Mouse (Mus musculus): ENCODE measurements at regions not wholly inside any gene's neighbourhood (a gene's known extent, or its start where the extent isn't known, plus 50 kb on each side); places are given as distances from the start of the nearest gene placed in this dataset.
A peak's percentile ranks its signal among the peaks of the same experiment; 100 is the strongest.
"Not testable (repeated sequence)": the region's sequence is repeated elsewhere in the genome, so short reads cannot be mapped to it uniquely, and the experiment has no call there.

DNA sequence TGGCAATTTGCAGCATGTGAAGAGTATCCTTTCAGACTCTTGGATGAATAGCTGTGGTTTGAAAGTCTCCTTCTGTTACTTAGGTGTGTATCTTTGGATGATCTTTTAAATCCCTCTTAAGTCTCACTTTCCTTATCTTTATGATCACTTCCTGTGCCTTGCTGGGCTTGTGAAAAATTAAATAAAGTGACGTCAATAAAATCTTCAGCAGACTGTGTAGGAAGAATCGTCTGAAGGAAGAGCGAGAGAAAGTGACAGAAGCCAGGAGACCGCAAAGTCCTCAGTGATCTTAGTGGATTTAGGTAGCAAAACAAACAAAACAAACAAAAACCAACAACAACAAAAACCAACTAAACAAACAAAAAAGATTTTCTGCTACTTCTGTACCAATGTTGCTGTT lies 459.6 kb upstream of the Dab2 start:
- H3K36me3 ChIP-seq: no peaks in the 10 kb centered on the region
- ATAC-seq (ENCODE audit: insufficient read depth, low FRiP score, low read depth): no peak
- no peaks in the 10 kb centered on the region for H3K27me3 ChIP-seq (replicated peaks)
- no peak overlapping the region for H3K4me2 ChIP-seq
- whole genome bisulfite sequencing: 73% methylated on average over 4 of the region's 4 CpGs
- H3K4me3 ChIP-seq (replicated peaks): no peak overlapping the region
- no peaks in the 10 kb centered on the region for H3K9me3 ChIP-seq
- no peak overlapping the region for H3K9ac ChIP-seq
- H3K27ac ChIP-seq: no peak overlapping the region
- no peaks in the 10 kb centered on the region for H3K4me1 ChIP-seq

DNA sequence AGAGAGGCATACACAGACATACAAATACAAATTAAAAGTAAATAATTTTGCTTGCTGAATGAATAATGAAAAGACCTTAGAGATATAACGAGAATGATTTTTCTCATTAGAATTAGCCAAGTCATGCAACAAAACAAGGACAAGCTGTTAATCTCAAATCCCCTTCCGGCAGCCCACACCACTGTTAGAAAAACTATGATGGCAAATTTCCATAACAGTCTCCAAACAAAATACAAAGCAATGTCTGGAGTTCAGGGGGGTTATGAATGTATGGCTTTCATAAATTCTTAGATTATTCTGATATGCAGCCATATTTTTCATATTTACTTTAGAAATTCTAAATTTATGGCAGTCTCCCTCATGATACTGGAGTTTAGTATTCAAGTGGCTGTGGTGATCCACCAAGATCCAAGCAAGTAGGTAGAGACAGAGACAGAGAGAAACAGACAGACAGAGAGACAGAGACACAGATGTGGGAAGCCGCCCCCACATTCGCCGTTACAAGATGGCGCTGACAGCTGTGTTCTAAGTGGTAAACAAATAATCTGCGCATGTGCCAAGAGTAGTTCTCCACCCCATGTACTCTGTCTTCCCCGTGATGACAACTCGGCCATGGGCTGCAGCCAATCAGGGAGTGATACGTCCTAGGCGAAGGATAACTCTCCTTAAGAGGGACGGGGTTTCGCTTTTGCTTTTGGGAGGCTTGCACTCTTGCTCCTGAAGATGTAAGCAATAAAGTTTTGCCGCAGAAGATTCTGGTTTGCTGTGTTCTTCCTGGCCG lies 458.0 kb upstream of the Dab2 start:
- ATAC-seq (ENCODE audit: insufficient read depth, low FRiP score, low read depth); H3K4me1 ChIP-seq; H3K27ac ChIP-seq; H3K9ac ChIP-seq; H3K9me3 ChIP-seq; H3K36me3 ChIP-seq; H3K27me3 ChIP-seq (replicated peaks); H3K4me3 ChIP-seq (replicated peaks); H3K4me2 ChIP-seq: not testable (repeated sequence)
- WGBS: 91% methylated on average over 15 of the region's 15 CpGs

DNA sequence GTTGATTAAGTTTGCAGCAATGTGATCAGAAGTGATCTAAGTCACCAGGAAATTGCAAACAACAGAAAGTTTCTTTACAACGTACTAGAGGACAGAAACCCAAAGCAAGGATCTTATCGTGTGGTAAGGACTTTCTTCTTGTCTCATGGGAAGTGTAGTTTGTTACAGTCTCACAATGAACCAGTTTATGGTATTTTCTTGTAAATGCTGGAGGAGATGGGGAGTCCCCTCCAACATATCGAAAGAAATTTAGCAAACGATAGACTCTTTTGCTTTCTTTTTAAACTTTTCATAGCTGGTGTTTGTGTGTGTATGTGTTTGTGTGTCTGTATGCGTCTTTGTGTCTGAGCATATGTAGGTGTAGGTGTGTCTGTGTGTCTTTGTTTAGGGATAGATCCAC lies 453.0 kb upstream of the Dab2 start:
- Histone ChIP-seq H3K4me3 (replicated peaks) (no peak overlapping the region), H3K27ac (no peak overlapping the region), H3K9me3 (no peaks in the 10 kb centered on the region)

DNA sequence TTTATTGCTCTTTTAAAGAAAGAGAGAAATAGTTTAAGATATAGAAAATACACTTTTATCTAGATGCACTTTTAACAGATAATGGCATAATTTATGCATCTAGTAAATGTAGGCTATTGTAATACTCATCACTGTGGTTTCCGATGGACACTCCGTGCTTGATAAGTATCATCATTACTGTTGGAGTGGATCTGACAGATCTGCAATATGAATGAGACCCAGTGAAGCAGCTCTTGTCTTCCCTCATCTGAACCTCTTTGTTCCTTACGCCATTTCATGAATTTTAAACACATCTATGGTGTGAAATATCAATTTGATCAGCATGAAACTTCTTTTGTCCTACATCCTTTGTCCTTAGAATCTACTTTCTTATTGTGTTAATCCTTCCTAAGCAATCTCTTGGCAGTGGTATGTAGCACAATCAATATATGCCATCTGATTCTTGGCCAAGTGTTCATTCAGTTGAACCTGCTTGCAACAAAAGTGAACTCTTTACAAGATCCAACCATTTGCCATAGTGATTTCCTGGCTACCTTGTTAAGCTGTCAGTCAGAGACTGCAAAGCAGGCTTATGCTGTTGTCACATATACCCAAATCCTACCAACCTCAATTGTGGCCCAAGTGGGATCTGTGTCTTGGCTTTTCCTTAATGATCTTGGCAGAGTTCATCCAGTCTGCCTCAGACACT lies 452.0 kb upstream of the Dab2 start:
- Histone ChIP-seq H3K9me3 (no peaks in the 10 kb centered on the region), H3K9ac (no peak overlapping the region), H3K4me2 (no peak overlapping the region), H3K27me3 (replicated peaks) (no peaks in the 10 kb centered on the region), H3K4me3 (replicated peaks) (no peak overlapping the region), H3K27ac (no peak overlapping the region), H3K4me1 (no peaks in the 10 kb centered on the region), H3K36me3 (no peaks in the 10 kb centered on the region)
- 87% methylated on average over 3 of the region's 3 CpGs for WGBS
- ATAC-seq (ENCODE audit: insufficient read depth, low FRiP score, low read depth): no peak

More for the DNA sequence above, 453.0 kb upstream of the Dab2 start:
- H3K27me3 ChIP-seq (replicated peaks): no peaks in the 10 kb centered on the region
- no peak for ATAC-seq (ENCODE audit: insufficient read depth, low FRiP score, low read depth)
- H3K4me2 ChIP-seq: no peak overlapping the region
- 80% methylated on average over 5 of the region's 5 CpGs for WGBS
- H3K36me3 ChIP-seq: no peaks in the 10 kb centered on the region
- H3K9ac ChIP-seq: no peak overlapping the region
- H3K4me1 ChIP-seq: no peaks in the 10 kb centered on the region

DNA sequence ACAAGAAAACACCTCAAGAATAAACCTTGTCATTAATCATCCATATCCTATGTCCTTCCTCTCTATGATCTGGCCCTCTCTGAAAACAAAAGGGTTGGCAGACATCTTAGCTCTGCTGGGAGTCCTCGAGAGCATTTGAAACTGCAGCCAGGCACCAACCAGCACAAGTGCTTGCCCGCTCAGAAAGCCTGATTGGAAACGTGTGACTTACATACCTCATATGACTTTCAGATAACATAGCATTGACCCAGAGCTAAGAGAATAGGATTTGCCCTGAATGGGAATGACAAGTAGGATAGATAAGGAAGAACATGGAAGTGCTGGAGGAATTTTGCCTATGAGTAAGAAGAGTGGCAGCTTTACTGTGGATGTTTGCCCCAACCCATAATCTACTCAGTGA lies 447.1 kb upstream of the Dab2 start:
- WGBS: 63% methylated on average over 3 of the region's 3 CpGs
- H3K4me2 ChIP-seq: no peak overlapping the region
- no peak overlapping the region for H3K4me3 ChIP-seq (replicated peaks)
- no peaks in the 10 kb centered on the region for H3K4me1 ChIP-seq
- no peak overlapping the region for H3K9ac ChIP-seq
- H3K36me3 ChIP-seq: no peaks in the 10 kb centered on the region
- no peak for ATAC-seq (ENCODE audit: insufficient read depth, low FRiP score, low read depth)
- H3K9me3 ChIP-seq: no peaks in the 10 kb centered on the region
- no peak overlapping the region for H3K27ac ChIP-seq
- H3K27me3 ChIP-seq (replicated peaks): no peaks in the 10 kb centered on the region

DNA sequence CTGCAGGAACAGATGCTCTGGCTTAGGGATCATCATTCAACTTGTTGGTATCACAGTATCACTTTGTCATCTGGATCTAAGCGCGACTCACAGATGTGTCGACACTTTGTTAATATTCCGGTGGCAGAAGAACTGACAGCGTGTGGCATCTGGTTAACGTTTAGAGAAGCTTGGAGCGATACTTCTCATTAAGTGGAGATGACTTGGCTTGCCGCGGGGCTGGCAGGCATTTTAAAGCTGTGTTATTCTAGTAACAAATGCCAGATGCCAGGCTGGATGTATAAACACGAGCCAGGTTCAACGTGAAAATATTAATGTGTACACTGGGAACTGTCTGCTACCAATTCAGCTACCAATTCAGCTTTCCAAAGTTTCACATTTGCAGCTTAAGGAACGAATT lies 430.3 kb upstream of the Dab2 start:
- Histone ChIP-seq H3K27ac (no peak overlapping the region), H3K4me1 (no peaks in the 10 kb centered on the region), H3K4me2 (0 out of 2 replicates have a peak overlapping the region, but pooled peaks have one; percentile 13), H3K4me3 (replicated peaks) (no peak overlapping the region), H3K27me3 (replicated peaks) (no peaks in the 10 kb centered on the region), H3K36me3 (no peaks in the 10 kb centered on the region), H3K9ac (no peak overlapping the region), H3K9me3 (no peaks in the 10 kb centered on the region)
- no peak for ATAC-seq (ENCODE audit: insufficient read depth, low FRiP score, low read depth)
- WGBS: 34% methylated on average over 12 of the region's 12 CpGs

DNA sequence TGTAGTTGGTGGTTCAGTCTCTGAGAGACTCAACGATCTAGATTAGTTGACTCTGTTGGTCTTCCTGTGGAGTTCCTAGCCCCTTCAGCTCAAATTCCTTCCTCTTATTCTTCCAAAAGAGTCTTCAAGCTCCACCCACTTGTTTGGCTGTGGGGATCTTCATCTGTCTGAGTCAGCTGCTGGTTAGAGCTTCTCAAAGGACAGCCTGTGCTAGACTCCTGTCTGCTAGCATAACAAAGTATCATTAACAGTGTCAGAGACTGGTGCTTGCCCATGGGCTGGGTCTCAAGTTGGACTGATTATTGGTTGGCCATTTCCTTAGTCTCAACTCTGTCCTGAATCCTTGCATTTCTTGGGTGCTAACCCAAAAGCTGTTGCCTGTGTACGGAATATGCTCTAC lies 429.7 kb upstream of the Dab2 start:
- no peak overlapping the region for H3K4me3 ChIP-seq (replicated peaks)
- H3K36me3 ChIP-seq: no peaks in the 10 kb centered on the region
- no peak for ATAC-seq (ENCODE audit: insufficient read depth, low FRiP score, low read depth)
- H3K9me3 ChIP-seq: no peaks in the 10 kb centered on the region
- 63% methylated on average over 2 of the region's 2 CpGs for WGBS
- no peak overlapping the region for H3K27ac ChIP-seq
- H3K27me3 ChIP-seq (replicated peaks): no peaks in the 10 kb centered on the region
- H3K4me1 ChIP-seq: no peaks in the 10 kb centered on the region
- H3K4me2 ChIP-seq: no peak overlapping the region
- no peak overlapping the region for H3K9ac ChIP-seq

DNA sequence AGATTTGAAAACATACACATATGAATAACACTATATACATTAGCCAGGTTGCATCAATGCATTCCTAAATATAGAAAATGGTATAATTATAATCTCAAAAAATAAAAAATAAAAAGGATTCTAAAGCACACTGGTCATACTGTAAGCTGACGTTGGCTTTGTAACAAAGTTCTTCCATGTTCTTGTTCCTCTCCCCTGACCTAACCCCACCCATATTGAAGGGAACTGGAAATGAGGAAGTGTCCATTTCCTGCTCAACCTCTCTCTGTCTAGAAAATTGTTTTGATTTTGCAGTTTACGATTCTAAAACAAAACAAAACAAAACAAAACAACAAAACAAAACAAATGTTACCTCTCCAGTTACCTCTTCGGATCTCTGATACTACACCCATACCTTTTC lies 427.5 kb upstream of the Dab2 start:
- Histone ChIP-seq H3K27ac (no peak overlapping the region), H3K4me2 (no peak overlapping the region), H3K4me1 (no peaks in the 10 kb centered on the region), H3K36me3 (no peaks in the 10 kb centered on the region), H3K27me3 (replicated peaks) (no peaks in the 10 kb centered on the region), H3K9me3 (no peaks in the 10 kb centered on the region), H3K9ac (no peak overlapping the region), H3K4me3 (replicated peaks) (no peak overlapping the region)
- 77% methylated on average over 3 of the region's 3 CpGs for WGBS
- ATAC-seq (ENCODE audit: insufficient read depth, low FRiP score, low read depth): no peak

DNA sequence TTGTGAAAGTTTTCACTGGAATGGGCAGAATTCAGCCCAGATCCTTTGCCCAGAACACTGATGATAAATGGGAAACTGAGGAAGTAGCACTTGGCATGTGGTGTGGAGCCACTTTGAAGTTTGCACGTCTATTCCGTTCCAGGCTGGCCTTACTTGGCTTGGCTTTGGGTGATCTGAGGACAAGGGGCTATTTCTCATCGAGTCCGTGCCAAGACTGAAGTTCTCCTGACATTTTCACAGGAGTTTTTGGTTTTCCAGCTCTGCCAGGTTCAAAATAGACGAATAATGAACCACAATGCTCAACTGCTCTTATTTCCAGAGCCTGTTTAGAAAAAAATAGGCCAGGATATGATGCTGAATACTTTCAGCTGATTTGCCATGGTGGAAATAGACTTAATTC lies 421.8 kb upstream of the Dab2 start:
- WGBS: 88% methylated on average over 5 of the region's 5 CpGs
- Histone ChIP-seq H3K9me3 (no peaks in the 10 kb centered on the region), H3K4me1 (no peaks in the 10 kb centered on the region), H3K27ac (no peak overlapping the region), H3K36me3 (no peaks in the 10 kb centered on the region), H3K4me3 (replicated peaks) (no peak overlapping the region), H3K4me2 (no peak overlapping the region), H3K9ac (no peak overlapping the region), H3K27me3 (replicated peaks) (no peaks in the 10 kb centered on the region)
- no peak for ATAC-seq (ENCODE audit: insufficient read depth, low FRiP score, low read depth)

DNA sequence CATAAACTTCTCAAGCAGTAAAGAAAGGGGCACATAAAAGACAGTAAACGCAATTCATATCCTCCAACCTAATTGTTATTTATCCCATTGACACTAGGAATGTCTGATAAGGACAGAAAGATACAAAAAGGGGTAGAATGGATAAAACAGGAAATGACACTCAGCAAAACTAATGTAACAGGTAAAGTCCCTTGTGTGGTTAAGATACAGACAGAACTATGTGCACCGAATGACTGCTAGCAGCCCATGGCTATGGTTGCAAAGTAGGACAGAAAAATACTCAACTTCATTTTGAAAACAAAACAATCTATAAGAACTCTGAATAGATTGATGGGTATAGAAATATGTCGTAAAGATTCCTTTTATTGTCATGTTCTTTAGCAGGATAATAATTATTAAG lies 408.4 kb upstream of the Dab2 start:
- H3K36me3 ChIP-seq: no peaks in the 10 kb centered on the region
- H3K4me1 ChIP-seq: no peaks in the 10 kb centered on the region
- no peak for ATAC-seq (ENCODE audit: insufficient read depth, low FRiP score, low read depth)
- no peak overlapping the region for H3K27ac ChIP-seq
- no peaks in the 10 kb centered on the region for H3K27me3 ChIP-seq (replicated peaks)
- H3K9me3 ChIP-seq: no peaks in the 10 kb centered on the region
- 88% methylated on average over 3 of the region's 3 CpGs for WGBS
- H3K4me3 ChIP-seq (replicated peaks): no peak overlapping the region
- no peak overlapping the region for H3K4me2 ChIP-seq
- no peak overlapping the region for H3K9ac ChIP-seq

DNA sequence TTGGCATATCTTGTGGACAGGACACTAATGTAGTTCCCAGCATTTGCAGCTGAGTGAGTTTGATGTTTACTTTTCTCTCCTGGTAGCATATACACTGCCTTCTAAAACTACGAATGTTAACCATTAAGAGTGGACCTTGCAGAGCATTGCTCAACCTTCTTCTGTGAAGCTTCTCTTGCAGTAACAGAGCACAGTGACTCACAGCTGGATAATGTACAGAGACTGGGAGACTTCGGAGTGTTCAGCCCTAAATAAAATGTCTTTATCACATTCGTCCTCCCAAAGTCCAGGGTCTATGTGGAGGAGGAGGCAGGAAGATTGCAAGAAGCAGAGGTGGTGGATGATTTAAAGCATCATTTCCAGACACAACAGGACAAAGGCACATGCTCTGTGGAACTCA lies 407.6 kb upstream of the Dab2 start:
- ATAC-seq (ENCODE audit: insufficient read depth, low FRiP score, low read depth): no peak
- Histone ChIP-seq H3K27me3 (replicated peaks) (no peaks in the 10 kb centered on the region), H3K4me1 (no peaks in the 10 kb centered on the region), H3K27ac (no peak overlapping the region), H3K4me3 (replicated peaks) (no peak overlapping the region), H3K9me3 (no peaks in the 10 kb centered on the region), H3K4me2 (no peak overlapping the region), H3K9ac (no peak overlapping the region), H3K36me3 (no peaks in the 10 kb centered on the region)
- WGBS: 27% methylated on average over 3 of the region's 3 CpGs

DNA sequence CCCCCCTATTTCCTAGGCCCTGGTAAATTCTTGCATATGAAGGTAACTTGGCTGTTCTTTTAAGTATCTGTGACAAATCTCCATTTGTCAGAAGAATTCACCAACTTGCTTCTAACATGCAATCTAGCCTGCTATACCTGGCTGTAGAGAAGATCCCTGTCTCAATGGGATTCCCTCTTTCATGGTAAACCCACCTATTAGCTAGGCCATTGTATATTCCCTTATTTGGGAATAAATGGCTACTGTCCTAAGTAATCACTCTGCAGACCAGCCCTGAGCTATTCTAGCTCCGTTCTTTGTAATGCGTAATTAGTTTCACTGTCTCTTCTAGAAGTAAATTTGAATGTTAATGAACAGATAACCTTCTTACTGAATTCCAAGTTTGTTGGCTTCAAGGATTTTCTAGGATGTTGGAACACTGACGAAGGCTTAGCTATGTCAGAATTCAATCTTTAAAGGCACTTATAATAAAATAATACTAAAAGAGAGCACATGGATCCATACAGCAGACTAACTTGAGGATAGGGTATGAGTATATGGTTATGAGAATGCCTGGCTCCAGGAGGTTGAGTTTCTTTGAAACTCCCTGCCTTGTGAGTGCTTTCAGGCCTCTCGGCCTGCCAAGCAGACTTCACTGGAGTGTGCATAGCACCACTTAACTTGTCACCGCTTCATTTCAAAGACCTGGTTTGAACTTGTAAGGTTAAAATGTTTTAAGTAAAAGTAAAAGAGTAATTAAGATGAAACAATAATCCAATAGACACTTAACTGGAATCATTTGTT lies 403.7 kb upstream of the Dab2 start:
- H3K9me3 ChIP-seq; H3K27ac ChIP-seq; H3K36me3 ChIP-seq; H3K4me2 ChIP-seq; H3K4me1 ChIP-seq; H3K9ac ChIP-seq; H3K27me3 ChIP-seq (replicated peaks); ATAC-seq (ENCODE audit: insufficient read depth, low FRiP score, low read depth); H3K4me3 ChIP-seq (replicated peaks): not testable (repeated sequence)
- WGBS: 88% methylated on average over 5 of the region's 5 CpGs

Data from stomach, embryonic 15.5 days (tissue).